Mouse (Mus musculus) liver, postnatal 0 days (tissue): Measurements from ENCODE around the gene Map2k5.

Experiments used
- CTCF ChIP-seq: sonication (generic); IDR thresholded peaks from 2 replicates; pipeline ENCODE4 v1.5.1; 2016; ENCODE audit warnings: antibody characterized with exemption, low read depth
- EP300 ChIP-seq: IDR thresholded peaks from 2 replicates; pipeline ENCODE4 v1.6.1; 2016; ENCODE audit warnings: antibody characterized with exemption, low read depth, mild to moderate bottlenecking

GRCm38 (mm10) chr9:63273781-63274180 is 103.9 kb downstream of the Map2k5 start:
- no peak for TF ChIP-seq CTCF
- TF ChIP-seq EP300 = no peak
